Mouse (Mus musculus) stomach, embryonic 16.5 days (tissue): ENCODE measurements around the gene Galnt9. TPM values are rescaled to one million over a fixed set of nuclear protein-coding genes. Genes with fewer than 3 reads are reported as not detected.

Source experiments
- ATAC-seq: fragments of 200-750 bp; cut with Nextera tagmentation; 2 replicates; pipeline ENCODE4 v1.8.0; 2017; ENCODE audit warnings: moderate number of reproducible peaks, moderate TSS enrichment; ENCODE audit not compliant: insufficient read depth, low FRiP score
- H3K27ac ChIP-seq: fragments of 300-500 bp; sonication (generic); 2 replicates; pipeline ENCODE4 v1.5.1; 2014; ENCODE audit warnings: low read length
- H3K27me3 ChIP-seq: fragments of 300-500 bp; sonication (generic); 2 replicates; pipeline ENCODE4 v1.6.1; 2014; ENCODE audit warnings: low read length, control low read depth, mixed read lengths; ENCODE audit not compliant: control insufficient read depth, insufficient read depth
- H3K36me3 ChIP-seq: fragments of 300-500 bp; sonication (generic); 2 replicates; pipeline ENCODE4 v1.6.1; 2014; ENCODE audit warnings: low read length; ENCODE audit not compliant: control insufficient read depth, insufficient read depth
- H3K4me1 ChIP-seq: fragments of 300-500 bp; sonication (generic); 2 replicates; pipeline ENCODE4 v1.6.1; 2014; ENCODE audit warnings: low read length, control low read depth, mixed read lengths; ENCODE audit not compliant: control insufficient read depth, insufficient read depth
- H3K4me2 ChIP-seq: fragments of 300-500 bp; sonication (generic); 2 replicates; pipeline ENCODE4 v1.6.1; 2014; ENCODE audit warnings: low read depth, low read length, mixed read lengths
- H3K4me3 ChIP-seq: fragments of 300-500 bp; sonication (generic); replicated peaks from 2 replicates; pipeline ENCODE4 v1.5.1; 2014; ENCODE audit warnings: mild to moderate bottlenecking, low read length
- H3K9ac ChIP-seq: fragments of 300-500 bp; sonication (generic); 2 replicates; pipeline ENCODE4 v1.6.1; 2014; ENCODE audit warnings: low read length
- H3K9me3 ChIP-seq: fragments of 300-500 bp; sonication (generic); replicated peaks from 2 replicates; pipeline ENCODE4 v1.6.1; 2016; ENCODE audit warnings: low read length, control low read depth; ENCODE audit not compliant: control insufficient read depth
- WGBS: fragments of 180-500 bp; shearing (Covaris S2); extraction: QIAGEN DNeasy Blood & Tissue Kit; methylation state at CpG from one replicate; pipeline ENCODE4 v1.1.7; 2014; 5-methylcytosine and 5-hydroxymethylcytosine counted together
- polyA plus RNA-seq: library from polyadenylated mRNA; unstranded; fragments of >200 nt; fragmentation: Nextera tagmentation; extraction: Ambion mirVana; gene quantifications from 2 replicates; pipeline ENCODE4 v1.2.1, GENCODE M21; 2015

Gene Galnt9
- polyA plus RNA-seq, 1 experiment from 2014 or later: 0.59 TPM

- H3K36me3 ChIP-seq: no peaks in the 10 kb centered on the region
- H3K4me1 ChIP-seq: peaks cover 5% of the 10 kb centered on the region; the same call in 1 of the 2 replicates
- H3K9me3 ChIP-seq: no peaks in the 10 kb centered on the region
- no peak overlapping the region for H3K4me3 ChIP-seq
- H3K4me2 ChIP-seq: no peak overlapping the region
- no peaks in the 10 kb centered on the region for H3K27me3 ChIP-seq
- 48% methylated on average over 4 of the region's 4 CpGs for WGBS
- no peak overlapping the region for H3K9ac ChIP-seq
- ATAC-seq: 0 out of 2 replicates have a peak, but pooled peaks have one; percentile 29
- no peak overlapping the region for H3K27ac ChIP-seq
Observed at GRCm38 (mm10) chr5:110523296-110523695, 20.9 kb upstream of the Galnt9 start.

DNA sequence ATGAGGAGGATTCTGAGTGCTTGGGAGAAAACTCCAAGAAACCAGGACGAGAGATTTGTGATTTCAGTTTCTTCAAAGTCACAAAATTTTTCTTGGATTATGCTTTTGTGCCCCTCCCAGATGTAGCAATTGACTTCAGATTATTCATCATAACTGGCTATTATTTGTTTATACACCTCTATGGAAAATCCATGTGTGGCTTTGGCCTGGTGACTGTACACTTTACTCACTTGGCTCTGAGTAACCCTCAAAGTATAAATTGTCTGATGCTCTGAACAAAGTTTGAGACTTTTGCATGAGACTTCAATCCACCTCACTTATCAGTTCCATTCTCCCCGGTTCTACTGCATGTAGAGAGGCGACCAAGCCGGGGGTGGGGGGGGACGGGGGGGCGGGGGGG is 18.5 kb upstream of the Galnt9 start:
- Histone ChIP-seq H3K9me3 (no peaks in the 10 kb centered on the region), H3K27me3 (no peaks in the 10 kb centered on the region), H3K27ac (no peak overlapping the region), H3K36me3 (no peaks in the 10 kb centered on the region), H3K4me3 (no peak overlapping the region), H3K4me1 (peaks cover 5% of the 10 kb centered on the region; the same call in 1 of the 2 replicates), H3K4me2 (no peak overlapping the region), H3K9ac (no peak overlapping the region)
- WGBS: 70% methylated on average over 6 of the region's 6 CpGs
- no peak for ATAC-seq

GRCm38 (mm10) chr5:110526556-110526955 is 17.6 kb upstream of the Galnt9 start:
- H3K4me2 ChIP-seq: no peak overlapping the region
- H3K27me3 ChIP-seq: no peaks in the 10 kb centered on the region
- H3K9me3 ChIP-seq: no peaks in the 10 kb centered on the region
- WGBS: 68% methylated on average over 4 of the region's 4 CpGs
- peaks cover 5% of the 10 kb centered on the region; the same call in 1 of the 2 replicates for H3K4me1 ChIP-seq
- no peak overlapping the region for H3K4me3 ChIP-seq
- H3K36me3 ChIP-seq: no peaks in the 10 kb centered on the region
- no peak overlapping the region for H3K9ac ChIP-seq
- H3K27ac ChIP-seq: no peak overlapping the region
- ATAC-seq: no peak; the same call in 1 of the 2 replicates

- 67% methylated on average over 4 of the region's 4 CpGs for WGBS
- H3K27ac ChIP-seq: no peak overlapping the region
- H3K27me3 ChIP-seq: no peaks in the 10 kb centered on the region
- no peaks in the 10 kb centered on the region for H3K4me1 ChIP-seq
- no peak overlapping the region for H3K9ac ChIP-seq
- no peaks in the 10 kb centered on the region for H3K9me3 ChIP-seq
- H3K4me3 ChIP-seq: no peak overlapping the region
- no peaks in the 10 kb centered on the region for H3K36me3 ChIP-seq
- no peak overlapping the region for H3K4me2 ChIP-seq
- ATAC-seq: no peak
Observed at GRCm38 (mm10) chr5:110531091-110531490, 13.1 kb upstream of the Galnt9 start.

GRCm38 (mm10) chr5:110534402-110534801 is 9.8 kb upstream of the Galnt9 start:
- no peak overlapping the region for H3K4me3 ChIP-seq

DNA sequence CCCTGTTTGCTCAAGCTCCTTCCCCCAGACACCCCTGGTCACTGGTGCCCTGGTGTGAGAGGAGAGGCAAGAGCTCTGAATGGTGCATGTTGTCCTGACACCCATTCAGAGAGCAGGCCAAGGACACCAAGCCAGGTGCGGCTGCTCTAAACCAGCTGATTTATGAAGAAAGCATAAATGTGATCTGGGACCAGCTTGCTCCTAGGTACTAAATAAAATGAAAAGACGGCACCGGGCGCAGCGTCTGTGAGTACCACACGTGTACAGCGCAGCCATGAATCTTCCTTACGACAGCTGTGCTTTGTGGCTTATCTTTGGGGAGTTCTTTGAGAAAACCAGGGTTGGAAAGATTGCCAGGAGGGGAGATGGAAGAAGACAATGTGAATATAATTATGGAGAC is 8.2 kb upstream of the Galnt9 start:
- Histone ChIP-seq H3K27ac (no peak overlapping the region), H3K4me3 (no peak overlapping the region), H3K27me3 (no peaks in the 10 kb centered on the region), H3K36me3 (no peaks in the 10 kb centered on the region), H3K9me3 (no peaks in the 10 kb centered on the region), H3K4me2 (no peak overlapping the region), H3K9ac (no peak overlapping the region), H3K4me1 (no peaks in the 10 kb centered on the region)
- WGBS: 79% methylated on average over 8 of the region's 8 CpGs
- ATAC-seq: no peak

More at GRCm38 (mm10) chr5:110534402-110534801, 9.8 kb upstream of the Galnt9 start:
- H3K27ac ChIP-seq: no peak overlapping the region
- no peaks in the 10 kb centered on the region for H3K9me3 ChIP-seq
- H3K4me1 ChIP-seq: no peaks in the 10 kb centered on the region
- no peaks in the 10 kb centered on the region for H3K36me3 ChIP-seq
- 70% methylated on average over 1 of the region's 1 CpGs for WGBS
- H3K4me2 ChIP-seq: no peak overlapping the region
- no peak overlapping the region for H3K9ac ChIP-seq
- ATAC-seq: no peak
- no peaks in the 10 kb centered on the region for H3K27me3 ChIP-seq

DNA sequence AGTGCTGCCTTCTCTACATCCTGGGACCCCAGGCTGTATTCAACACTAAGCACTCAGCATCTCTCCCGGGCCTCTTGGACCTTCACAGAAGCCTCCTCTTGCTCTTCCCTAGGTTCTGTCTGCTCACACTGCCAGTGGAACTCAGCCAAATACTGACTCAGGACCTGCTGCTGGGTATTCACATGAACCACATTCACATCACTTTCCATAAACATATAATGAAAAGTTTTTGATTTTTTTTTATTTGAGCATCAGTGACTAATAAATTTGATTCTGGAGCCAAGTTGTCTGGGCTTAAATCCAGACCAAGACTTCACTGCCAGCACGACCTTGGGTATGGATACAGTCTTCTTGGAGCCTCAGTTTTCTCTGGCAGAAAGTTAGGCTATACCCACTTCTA is 3.2 kb upstream of the Galnt9 start:
- H3K27me3 ChIP-seq: peaks cover 34% of the 10 kb centered on the region
- WGBS: 49% methylated on average over 2 of the region's 2 CpGs
- H3K27ac ChIP-seq: no peak overlapping the region

DNA sequence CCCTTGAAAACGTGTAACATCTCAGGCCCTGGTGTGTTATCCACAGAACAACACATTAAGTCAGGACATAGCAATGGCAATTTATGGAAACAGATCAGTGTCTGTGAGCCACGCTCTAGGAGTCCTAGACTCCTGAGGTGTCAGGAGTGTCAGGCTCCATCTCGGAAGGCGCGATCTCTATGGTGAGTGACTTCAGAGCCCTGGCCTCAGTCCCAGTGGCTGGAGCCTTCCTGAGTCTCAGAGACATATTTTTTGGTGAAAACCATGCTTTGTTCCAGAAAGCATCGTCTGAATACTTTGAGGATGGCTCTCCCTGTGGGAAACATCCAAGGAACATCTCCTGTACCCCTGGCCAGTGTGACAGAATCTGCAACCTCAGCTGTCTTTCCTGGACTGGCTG is 2.7 kb upstream of the Galnt9 start:
- WGBS: 69% methylated on average over 6 of the region's 6 CpGs
- Histone ChIP-seq H3K9ac (no peak overlapping the region), H3K4me3 (no peak overlapping the region), H3K4me1 (0 out of 2 replicates have a peak, but pooled peaks cover 2% of the 10 kb centered on the region), H3K4me2 (no peak overlapping the region), H3K9me3 (no peaks in the 10 kb centered on the region), H3K27ac (no peak overlapping the region), H3K27me3 (peaks cover 36% of the 10 kb centered on the region), H3K36me3 (no peaks in the 10 kb centered on the region)
- ATAC-seq: no peak

More for the DNA sequence above, 3.2 kb upstream of the Galnt9 start:
- no peak for ATAC-seq
- no peaks in the 10 kb centered on the region for H3K36me3 ChIP-seq
- no peaks in the 10 kb centered on the region for H3K9me3 ChIP-seq
- H3K4me3 ChIP-seq: no peak overlapping the region
- H3K4me1 ChIP-seq: 0 out of 2 replicates have a peak, but pooled peaks cover 2% of the 10 kb centered on the region
- no peak overlapping the region for H3K9ac ChIP-seq
- H3K4me2 ChIP-seq: no peak overlapping the region

GRCm38 (mm10) chr5:110544691-110545069 is 525 bp downstream of the Galnt9 start:
- Histone ChIP-seq H3K27ac (no peak overlapping the region), H3K27me3 (peaks cover 36% of the 10 kb centered on the region), H3K9me3 (no peaks in the 10 kb centered on the region), H3K4me3 (peak overlapping the region; percentile 41), H3K4me2 (peak overlapping the region; percentile 54), H3K4me1 (0 out of 2 replicates have a peak, but pooled peaks cover 2% of the 10 kb centered on the region), H3K36me3 (no peaks in the 10 kb centered on the region), H3K9ac (no peak overlapping the region)
- 2% methylated on average over 24 of the region's 24 CpGs for WGBS
- ATAC-seq: no peak
